Mouse (Mus musculus) intestine, postnatal 0 days (tissue): Measurements from ENCODE around the gene Atat1. TPM values are rescaled to one million over a fixed set of nuclear protein-coding genes. Genes with fewer than 3 reads are reported as not detected.

Experiments used
- ATAC-seq: fragments of 200-750 bp; cut with Nextera tagmentation; 2 replicates; pipeline ENCODE4 v1.8.0; 2017; ENCODE audit warnings: mild to moderate bottlenecking, moderate TSS enrichment, moderate library complexity
- H3K27ac ChIP-seq: fragments of 300-500 bp; sonication (generic); 2 replicates; pipeline ENCODE4 v1.5.1; 2014; ENCODE audit warnings: mild to moderate bottlenecking, low read depth, low read length, moderate library complexity
- H3K27me3 ChIP-seq: fragments of 300-500 bp; sonication (generic); replicated peaks from 2 replicates; pipeline ENCODE4 v1.6.1; 2014; ENCODE audit warnings: low read length, mixed read lengths; ENCODE audit not compliant: control insufficient read depth, insufficient read depth
- H3K36me3 ChIP-seq: fragments of 300-500 bp; sonication (generic); 2 replicates; pipeline ENCODE4 v1.6.1; 2014; ENCODE audit warnings: mild to moderate bottlenecking, moderate library complexity; ENCODE audit not compliant: control insufficient read depth, insufficient read depth
- H3K4me1 ChIP-seq: fragments of 300-500 bp; sonication (generic); replicated peaks from 2 replicates; pipeline ENCODE4 v1.6.1; 2014; ENCODE audit warnings: antibody characterized with exemption, low read length, mixed read lengths; ENCODE audit not compliant: control insufficient read depth, insufficient read depth
- H3K4me2 ChIP-seq: fragments of 300-500 bp; sonication (generic); replicated peaks from 2 replicates; pipeline ENCODE4 v1.6.1; 2014; ENCODE audit warnings: low read depth, mild to moderate bottlenecking, moderate library complexity
- H3K4me3 ChIP-seq: fragments of 300-500 bp; sonication (generic); 2 replicates; pipeline ENCODE4 v1.5.1; 2014; ENCODE audit warnings: low read depth, low read length
- H3K9ac ChIP-seq: fragments of 300-500 bp; sonication (generic); 2 replicates; pipeline ENCODE4 v1.6.1; 2014; ENCODE audit warnings: mild to moderate bottlenecking, low read depth, low read length
- H3K9me3 ChIP-seq: fragments of 300-500 bp; sonication (generic); 2 replicates; pipeline ENCODE4 v1.6.1; 2016; ENCODE audit warnings: mixed run types; ENCODE audit not compliant: control insufficient read depth
- CTCF ChIP-seq: sonication (generic); IDR thresholded peaks from 2 replicates; pipeline ENCODE4 v1.5.1; 2016; ENCODE audit warnings: low read depth, mild to moderate bottlenecking, control low read depth, antibody characterized with exemption, moderate library complexity
- WGBS: fragments of 180-500 bp; shearing (Covaris S2); extraction: QIAGEN DNeasy Blood & Tissue Kit; methylation state at CpG from one replicate; pipeline ENCODE4 v1.1.7; 2014; 5-methylcytosine and 5-hydroxymethylcytosine counted together
- polyA plus RNA-seq: library from polyadenylated mRNA; unstranded; fragments of >200 nt; fragmentation: Nextera tagmentation; extraction: Ambion mirVana; gene quantifications from 2 replicates; pipeline ENCODE4 v1.2.1, GENCODE M21; 2015

Gene Atat1
- polyA plus RNA-seq, 1 experiment from 2014 or later: 11.9 TPM

DNA sequence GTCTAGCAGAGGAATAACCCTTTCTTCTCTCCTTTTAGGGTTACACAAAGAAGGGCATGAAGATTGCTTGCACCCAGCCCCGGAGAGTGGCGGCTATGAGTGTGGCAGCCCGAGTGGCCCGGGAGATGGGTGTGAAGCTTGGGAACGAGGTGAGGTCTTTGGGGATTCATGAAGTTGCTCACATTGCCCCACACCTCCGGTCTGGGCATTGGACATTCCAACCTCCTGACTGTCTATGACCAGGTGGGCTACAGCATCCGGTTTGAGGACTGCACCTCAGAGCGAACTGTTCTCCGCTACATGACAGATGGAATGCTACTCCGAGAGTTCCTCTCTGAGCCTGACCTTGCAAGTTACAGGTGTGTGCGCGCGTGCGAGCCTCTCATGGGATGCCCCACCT is 26.1 kb downstream of the Atat1 start:
- no peaks in the 10 kb centered on the region for H3K9me3 ChIP-seq
- H3K4me3 ChIP-seq: no peak overlapping the region
- H3K27me3 ChIP-seq: no peaks in the 10 kb centered on the region
- H3K36me3 ChIP-seq: peaks cover 69% of the 10 kb centered on the region
- TF ChIP-seq CTCF: no peak
- H3K9ac ChIP-seq: no peak overlapping the region
- no peaks in the 10 kb centered on the region for H3K4me1 ChIP-seq
- no peak for ATAC-seq
- 94% methylated on average over 14 of the region's 14 CpGs for WGBS
- H3K27ac ChIP-seq: no peak overlapping the region
- no peak overlapping the region for H3K4me2 ChIP-seq

DNA sequence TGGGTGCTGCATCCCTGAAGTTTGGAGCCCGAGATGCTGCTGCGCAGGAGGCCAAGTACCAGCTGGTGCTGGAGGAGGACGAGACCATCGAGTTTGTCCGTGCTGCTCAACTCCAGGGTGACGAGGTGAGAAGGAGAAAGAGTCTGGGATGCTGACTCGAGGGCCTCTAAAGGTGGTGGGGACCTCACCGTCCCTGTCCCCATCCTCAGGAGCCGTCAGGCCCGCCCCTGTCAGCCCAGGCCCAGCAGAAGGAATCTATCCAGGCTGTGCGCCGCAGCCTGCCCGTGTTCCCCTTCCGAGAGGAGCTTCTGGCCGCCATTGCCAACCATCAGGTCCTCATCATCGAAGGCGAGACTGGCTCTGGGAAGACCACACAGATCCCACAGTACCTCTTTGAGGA is 27.0 kb downstream of the Atat1 start:
- Histone ChIP-seq H3K36me3 (peaks cover 62% of the 10 kb centered on the region), H3K4me2 (no peak overlapping the region), H3K4me1 (no peaks in the 10 kb centered on the region), H3K4me3 (no peak overlapping the region), H3K27ac (no peak overlapping the region), H3K9me3 (no peaks in the 10 kb centered on the region), H3K27me3 (no peaks in the 10 kb centered on the region), H3K9ac (no peak overlapping the region)
- 96% methylated on average over 17 of the region's 17 CpGs for WGBS
- no peak for TF ChIP-seq CTCF
- ATAC-seq: no peak

- Histone ChIP-seq H3K27ac (peak within 1 kb of the TSS; percentile 65), H3K36me3 (peaks cover 37% of the 10 kb centered on the region), H3K9me3 (no peaks in the 10 kb centered on the region), H3K9ac (peak within 1 kb of the TSS; percentile 65), H3K4me3 (peak within 1 kb of the TSS; percentile 73), H3K4me2 (peak within 1 kb of the TSS; percentile 75), H3K27me3 (no peaks in the 10 kb centered on the region), H3K4me1 (no peaks in the 10 kb centered on the region)
- ATAC-seq: peak; percentile 94
- 5% methylated on average over 66 of the region's 66 CpGs for WGBS
- TF ChIP-seq CTCF: peak; percentile 97
Measured at GRCm38 (mm10) chr17:35879245-35880057, 30.4 kb downstream of the Atat1 start, which contains the start of gene Dhx16. Gene Dhx16, plus strand, starts transcription at chr17:35879819.

- H3K9me3 ChIP-seq: no peaks in the 10 kb centered on the region
- H3K4me1 ChIP-seq: no peaks in the 10 kb centered on the region
- H3K4me3 ChIP-seq: no peak overlapping the region
- H3K27me3 ChIP-seq: no peaks in the 10 kb centered on the region
- no peak overlapping the region for H3K27ac ChIP-seq
- TF ChIP-seq CTCF: no peak
- 82% methylated on average over 6 of the region's 6 CpGs for WGBS
- no peak overlapping the region for H3K9ac ChIP-seq
- H3K4me2 ChIP-seq: no peak overlapping the region
- no peak for ATAC-seq
- H3K36me3 ChIP-seq: 0 out of 2 replicates have a peak, but pooled peaks cover 10% of the 10 kb centered on the region
Measured at GRCm38 (mm10) chr17:35874721-35875120, 35.2 kb downstream of the Atat1 start.

GRCm38 (mm10) chr17:35873774-35874519 is 35.9 kb downstream of the Atat1 start:
- H3K27me3 ChIP-seq: no peaks in the 10 kb centered on the region
- peak; percentile 98 for TF ChIP-seq CTCF
- ATAC-seq: peak; percentile 43
- no peaks in the 10 kb centered on the region for H3K9me3 ChIP-seq
- no peak overlapping the region for H3K4me3 ChIP-seq
- H3K27ac ChIP-seq: no peak overlapping the region
- peak overlapping the region; percentile 18; the same call in 1 of the 2 replicates for H3K4me2 ChIP-seq
- H3K4me1 ChIP-seq: no peaks in the 10 kb centered on the region
- WGBS: 23% methylated on average over 21 of the region's 21 CpGs
- 0 out of 2 replicates have a peak, but pooled peaks cover 10% of the 10 kb centered on the region for H3K36me3 ChIP-seq
- H3K9ac ChIP-seq: no peak overlapping the region
